Mouse (Mus musculus) CH12.LX (cell line): ENCODE results near the gene Cdh18. TPM values are rescaled to one million over a fixed set of nuclear protein-coding genes. Genes with fewer than 3 reads are reported as not detected.

Source experiments
- DNase-seq: peaks from one replicate; pipeline ENCODE4 v3.0.0-alpha.2; 2013; ENCODE audit errors: extremely low read depth
- H3K27ac ChIP-seq: 2 replicates; pipeline ENCODE4 v1.5.1; 2012; ENCODE audit warnings: low read depth, mild to moderate bottlenecking, control low read depth, moderate library complexity; ENCODE audit not compliant: insufficient read depth
- H3K27me3 ChIP-seq: replicated peaks from 2 replicates; pipeline ENCODE3; 2012; ENCODE audit warnings: inconsistent platforms
- H3K36me3 ChIP-seq, 2 experiments: replicated peaks in 1 of 2; 2 replicates each; pipeline versions ENCODE3 to v1.6.1; 2012; ENCODE audit warnings: inconsistent platforms in 1 of 2, low read length in 1 of 2, mild to moderate bottlenecking in 1 of 2, mixed read lengths in 1 of 2, moderate library complexity in 1 of 2; ENCODE audit not compliant: control insufficient read depth in 1 of 2, insufficient read depth in 1 of 2
- H3K4me1 ChIP-seq, 2 experiments: 2 replicates each; pipeline ENCODE4 v1.6.1; 2012; ENCODE audit warnings: inconsistent platforms in 1 of 2, moderate library complexity in 1 of 2; ENCODE audit not compliant: insufficient read depth in 2 of 2, control insufficient read depth in 1 of 2
- H3K4me2 ChIP-seq: 2 replicates; pipeline ENCODE4 v1.6.1; 2012; ENCODE audit warnings: low read depth, mild to moderate bottlenecking, control low read depth; ENCODE audit not compliant: poor library complexity, insufficient read depth, severe bottlenecking
- H3K4me3 ChIP-seq, 3 experiments: fragments of 150-350 bp in 1 of 3; sonication (generic) in 1 of 3; replicated peaks in 1 of 3; 2 replicates each; pipeline versions ENCODE3 to v1.5.1; 2011 to 2012; ENCODE audit warnings: low read depth in 2 of 3, low read length in 2 of 3, mild to moderate bottlenecking in 2 of 3, moderate library complexity in 2 of 3, control low read depth in 1 of 3, improper control_type of control experiment in 1 of 3, inconsistent platforms in 1 of 3, mixed read lengths in 1 of 3; ENCODE audit not compliant: poor library complexity in 1 of 3
- H3K79me2 ChIP-seq: replicated peaks from 2 replicates; pipeline ENCODE4 v1.6.1; 2012; ENCODE audit warnings: mild to moderate bottlenecking, moderate library complexity; ENCODE audit not compliant: control insufficient read depth, poor library complexity, insufficient read depth, severe bottlenecking; ENCODE audit errors: extremely low read depth
- H3K9ac ChIP-seq: 2 replicates; pipeline ENCODE4 v1.6.1; 2012; ENCODE audit warnings: low read depth, mild to moderate bottlenecking, control low read depth, moderate library complexity; ENCODE audit not compliant: insufficient read depth
- H3K9me3 ChIP-seq: replicated peaks from 2 replicates; pipeline ENCODE3; 2012; ENCODE audit warnings: low read length, inconsistent platforms, mixed read lengths
- BHLHE40 ChIP-seq: IDR thresholded peaks from 2 replicates; pipeline ENCODE4 v1.6.1; 2011; ENCODE audit warnings: mild to moderate bottlenecking, low read depth, low read length, improper control_type of control experiment
- CHD1 ChIP-seq: IDR thresholded peaks from 2 replicates; pipeline ENCODE4 v1.6.1; 2012; ENCODE audit warnings: low read depth, low read length, improper control_type of control experiment, inconsistent platforms
- ETS1 ChIP-seq: conservative IDR thresholded peaks from 2 replicates; pipeline ENCODE4 v1.6.1; 2012; ENCODE audit warnings: low read depth, mild to moderate bottlenecking, inconsistent platforms, low read length, improper control_type of control experiment, moderate library complexity
- GABPA ChIP-seq: IDR thresholded peaks from 2 replicates; pipeline ENCODE4 v1.6.1; 2012; ENCODE audit warnings: low read depth, low read length, improper control_type of control experiment, inconsistent platforms; ENCODE audit not compliant: insufficient replicate concordance
- IRF4 ChIP-seq: IDR thresholded peaks from 2 replicates; pipeline ENCODE4 v1.6.1; 2014; ENCODE audit warnings: low read depth, mild to moderate bottlenecking, inconsistent platforms, low read length, improper control_type of control experiment
- JUND ChIP-seq: conservative IDR thresholded peaks from 2 replicates; pipeline ENCODE4 v1.6.1; 2011; ENCODE audit warnings: low read depth, low read length, improper control_type of control experiment
- MAX ChIP-seq: IDR thresholded peaks from 2 replicates; pipeline ENCODE4 v1.6.1; 2011; ENCODE audit warnings: low read length, improper control_type of control experiment
- MAZ ChIP-seq: IDR thresholded peaks from 2 replicates; pipeline ENCODE4 v1.6.1; 2012; ENCODE audit warnings: low read depth, mild to moderate bottlenecking, inconsistent platforms, low read length, improper control_type of control experiment, moderate library complexity
- NELFE ChIP-seq: IDR thresholded peaks from 2 replicates; pipeline ENCODE4 v1.6.1; 2011; ENCODE audit warnings: low read depth, low read length, improper control_type of control experiment
- POLR2A ChIP-seq: IDR thresholded peaks from 2 replicates; pipeline ENCODE4 v1.6.1; 2011; ENCODE audit warnings: low read depth, mild to moderate bottlenecking, improper control_type of control experiment, low read length
- RAD21 ChIP-seq: IDR thresholded peaks from 2 replicates; pipeline ENCODE4 v1.6.1; 2011; ENCODE audit warnings: low read depth, mild to moderate bottlenecking, low read length, improper control_type of control experiment, moderate library complexity
- SIN3A ChIP-seq: IDR thresholded peaks from 2 replicates; pipeline ENCODE4 v1.6.1; 2012; ENCODE audit warnings: low read length, improper control_type of control experiment, inconsistent platforms
- UBTF ChIP-seq: IDR thresholded peaks from 2 replicates; pipeline ENCODE4 v1.6.1; 2012; ENCODE audit warnings: low read depth, mild to moderate bottlenecking, inconsistent platforms, low read length, improper control_type of control experiment, moderate library complexity
- USF1 ChIP-seq: IDR thresholded peaks from 2 replicates; pipeline ENCODE4 v1.6.1; 2014; ENCODE audit warnings: low read depth, mild to moderate bottlenecking, inconsistent platforms, low read length, improper control_type of control experiment
- USF2 ChIP-seq: conservative IDR thresholded peaks from 2 replicates; pipeline ENCODE4 v1.6.1; 2011; ENCODE audit warnings: low read depth, low read length, improper control_type of control experiment
- ZC3H11A ChIP-seq: IDR thresholded peaks from 2 replicates; pipeline ENCODE4 v1.6.1; 2012; ENCODE audit warnings: low read depth, mild to moderate bottlenecking, inconsistent platforms, low read length, improper control_type of control experiment
- ZKSCAN1 ChIP-seq: IDR thresholded peaks from 2 replicates; pipeline ENCODE4 v1.6.1; 2012; ENCODE audit warnings: low read depth, inconsistent platforms, low read length, improper control_type of control experiment, borderline replicate concordance
- ZMIZ1 ChIP-seq: IDR thresholded peaks from 2 replicates; pipeline ENCODE4 v1.6.1; 2012; ENCODE audit warnings: low read depth, mild to moderate bottlenecking, inconsistent platforms, low read length, improper control_type of control experiment
- ZNF384 ChIP-seq: IDR thresholded peaks from 2 replicates; pipeline ENCODE4 v1.6.1; 2012; ENCODE audit warnings: low read depth, low read length, improper control_type of control experiment, inconsistent platforms
- dilution Hi-C: fragments of 300-500 bp; cut with MboI; formaldehyde crosslinking; loops from 2 replicates; pipeline ENCODE4 v1.14.3; 2020; ENCODE audit warnings: low sequenced_read_pairs; ENCODE audit not compliant: extremely low pct_unique_long_range_greater_than_20kb, extremely low pct_ligation_motif_present
- in situ Hi-C: fragments of 300-500 bp; cut with MboI; formaldehyde crosslinking; loops from 3 replicates; pipeline ENCODE4 v1.14.3; 2019; ENCODE audit warnings: low sequenced_read_pairs, low pct_ligation_motif_present, low pct_unique_long_range_greater_than_20kb, mixed read lengths
- polyA plus RNA-seq: library from polyadenylated mRNA; unstranded; fragments of >175 nt; gene quantifications from 2 replicates; pipeline ENCODE4 v1.2.1, GENCODE M21; 2012; ENCODE audit warnings: low read depth; ENCODE audit not compliant: insufficient read length
- total RNA-seq, 2 experiments: library from RNA; depleted of rRNA; stranded (reverse); fragments of 300-350 nt in 1 of 2; fragments of >200 nt in 1 of 2; gene quantifications; 2 replicates each; pipeline ENCODE4 v1.2.3; 2012 to 2014

Cdh18 gene
- total and polyA plus RNA-seq, 3 experiments = not detected

DNA sequence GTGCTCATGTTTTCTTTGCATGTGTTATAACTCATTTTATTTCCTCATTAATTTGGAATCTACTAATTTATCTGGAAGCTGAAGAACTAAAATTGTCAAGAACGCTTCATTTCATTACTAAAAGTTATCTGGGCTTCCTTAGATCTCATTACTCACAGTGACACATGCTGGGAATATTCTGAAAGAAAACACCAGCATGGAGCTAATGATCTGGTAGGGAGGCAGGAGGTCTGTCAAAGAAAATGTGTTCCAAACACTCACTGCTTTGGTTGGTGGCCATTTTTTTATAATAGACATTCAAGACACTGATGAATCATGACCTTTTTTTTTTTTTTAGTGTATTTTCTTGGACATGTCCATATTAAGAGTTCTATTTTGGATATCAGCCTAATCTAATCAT lies 899.7 kb downstream of the Cdh18 start:
- Histone ChIP-seq H3K79me2 (no peaks in the 10 kb centered on the region), H3K9me3 (peaks cover 47% of the 10 kb centered on the region), H3K4me1 (no peaks in the 10 kb centered on the region), H3K36me3 (no peaks in the 10 kb centered on the region), H3K27ac (no peak overlapping the region), H3K4me3 (no peak overlapping the region), H3K4me2 (no peak overlapping the region), H3K27me3 (no peaks in the 10 kb centered on the region), H3K9ac (no peak overlapping the region)
- in situ Hi-C loops (no loop called here), dilution Hi-C loops (no loop called here)
- no peak for TF ChIP-seq RAD21
- TF ChIP-seq POLR2A = no peak
- TF ChIP-seq ETS1 = no peak
- no peak for TF ChIP-seq UBTF
- no peak for TF ChIP-seq IRF4
- DNase-seq = no peak

DNA sequence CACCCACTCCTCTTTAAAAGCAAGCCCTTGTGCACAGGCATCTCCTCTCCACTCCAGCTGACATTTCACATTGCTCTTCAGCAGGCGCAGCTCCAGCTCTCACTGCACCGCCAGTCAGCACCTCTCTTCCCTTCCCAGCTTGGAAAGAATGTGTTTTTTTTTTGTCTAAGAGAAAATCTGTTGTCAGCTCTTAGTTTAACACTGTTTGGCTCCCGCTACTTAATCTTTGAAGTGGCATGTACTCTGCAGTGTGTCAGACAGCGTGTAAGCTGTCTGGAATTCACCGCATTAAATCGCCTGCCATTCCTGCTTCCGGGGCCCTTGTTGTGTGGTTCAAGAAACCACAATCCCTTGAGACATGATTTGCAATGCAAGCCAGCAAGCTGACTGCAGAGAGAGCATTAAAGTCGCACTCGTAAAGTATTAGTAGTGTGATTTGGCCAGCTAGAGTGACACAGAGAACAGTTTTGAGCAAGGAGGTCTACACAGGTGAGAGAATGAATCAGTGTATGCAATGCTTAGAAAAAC lies 903.3 kb downstream of the Cdh18 start:
- Histone ChIP-seq H3K27me3 (no peaks in the 10 kb centered on the region), H3K36me3 (no peaks in the 10 kb centered on the region), H3K4me2 (no peak overlapping the region), H3K79me2 (no peaks in the 10 kb centered on the region), H3K27ac (no peak overlapping the region)
- in situ Hi-C loops (no loop called here), dilution Hi-C loops (no loop called here)
- DNase-seq = no peak
- no peak for TF ChIP-seq BHLHE40
- no peak for TF ChIP-seq JUND
- no peak for TF ChIP-seq MAZ
- TF ChIP-seq MAX = no peak
- TF ChIP-seq ETS1 = no peak
- TF ChIP-seq CHD1 = no peak
- no peak for TF ChIP-seq ZMIZ1
- no peak for TF ChIP-seq UBTF
- TF ChIP-seq USF2 = no peak
- TF ChIP-seq GABPA = no peak
- TF ChIP-seq ZKSCAN1 = no peak
- TF ChIP-seq NELFE = no peak
- no peak for TF ChIP-seq ZNF384
- no peak for TF ChIP-seq ZC3H11A
- TF ChIP-seq SIN3A = no peak
- no peak for TF ChIP-seq USF1
- TF ChIP-seq, all 38 proteins: peak for 0
- Histone ChIP-seq H3K9me3 (peaks cover 51% of the 10 kb centered on the region), H3K9ac (no peak overlapping the region), H3K4me1 (no peaks in the 10 kb centered on the region), H3K4me3 (no peak overlapping the region)
